Mouse (Mus musculus) olfactory bulb, adult 2 months (tissue): ENCODE measurements around the gene Xk.
"Not testable (repeated sequence)": the region's sequence is repeated elsewhere in the genome, so short reads cannot be mapped to it uniquely, and the experiment has no call there.

Source experiments
- CTCF ChIP-seq: fragments of 200-500 bp; IDR thresholded peaks from 2 replicates; pipeline ENCODE4 v1.5.1; 2012; ENCODE audit warnings: low read depth, mild to moderate bottlenecking, low read length, moderate library complexity; ENCODE audit not compliant: insufficient read depth
- POLR2A ChIP-seq: fragments of 200-500 bp; IDR thresholded peaks from 2 replicates; pipeline ENCODE4 v1.6.1; 2012; ENCODE audit warnings: mild to moderate bottlenecking, low read depth, low read length, moderate library complexity; ENCODE audit not compliant: insufficient read depth

GRCm38 (mm10) chrX:9283464-9283863, 10.9 kb downstream of the Xk start, which contains the start of gene H2al1m:
- TF ChIP-seq POLR2A, CTCF: not testable (repeated sequence)
